Mouse (Mus musculus): ENCODE results near the gene Rptor.

GRCm38 (mm10) chr11:119623800-119624199, 21.1 kb downstream of the Rptor start:
- TF ChIP-seq CTCF (IDR thresholded peaks at IDR 0.05; ENCODE audit: insufficient read depth, low read length) (no peak), POLR2A (IDR thresholded peaks at IDR 0.05; ENCODE audit: borderline replicate concordance, extremely low read depth, low read depth, low read length) (no peak)
